25 mouse cellular contexts compared by ENCODE assay signal in the genomic region with DNA sequence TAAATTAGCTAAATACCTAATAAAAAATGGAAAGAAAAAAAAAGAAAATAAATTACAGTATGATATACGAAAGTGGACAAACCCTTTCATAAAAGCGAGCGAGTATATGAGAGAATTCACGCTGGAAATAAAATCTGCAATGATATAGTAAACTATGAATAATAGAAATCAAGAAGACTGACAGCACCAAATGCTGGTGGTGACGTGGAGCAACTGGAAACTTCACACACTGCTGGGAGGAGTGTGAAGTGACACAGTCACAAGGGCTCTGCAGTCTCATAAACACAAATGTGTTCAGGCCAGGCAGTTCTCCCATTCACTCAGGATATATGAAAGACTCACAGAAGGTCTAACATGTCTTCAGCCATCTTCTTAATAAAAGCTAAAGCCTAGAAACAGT.
"Had no signal": no experiment of that assay in that cellular context is flagged by ENCODE, and none has a peak within 500 bp of the region (broad histone marks: within the 10 kb centered on the region; RNA-seq: fewer than 3 reads in every experiment).

No protein-coding gene starts in this region.

- H3K4me3 ChIP-seq: embryonic facial prominence, embryonic 10.5 days; embryonic facial prominence, embryonic 12.5 days; embryonic facial prominence, embryonic 13.5 days; embryonic facial prominence, embryonic 15.5 days; erythroblast, embryonic 14.5 days; forebrain, embryonic 10.5 days; forebrain, embryonic 12.5 days; forebrain, embryonic 13.5 days; forebrain, embryonic 15.5 days; heart, adult 2 months; heart, embryonic 10.5 days had no signal

- DNase-seq: cerebellum, adult 9-10 months; cerebellum, adult 9-11 months; cerebellum, postnatal 10 days; cerebellum, postnatal 14 days; cerebellum, postnatal 25 days; cerebellum, postnatal 36 days; embryo, embryonic 11 days; forebrain, postnatal 0 days; gastrocnemius, postnatal 10 days; gastrocnemius, postnatal 14 days; gastrocnemius, postnatal 25 days; heart, adult 11 months; heart, adult 18-20 months; heart, adult 2 months had no signal

- H3K4me2 ChIP-seq: embryonic facial prominence, embryonic 12.5 days; embryonic facial prominence, embryonic 13.5 days; embryonic facial prominence, embryonic 15.5 days; forebrain, embryonic 12.5 days; forebrain, embryonic 13.5 days; forebrain, embryonic 15.5 days; heart, embryonic 11.5 days had no signal

- H3K36me3 ChIP-seq: embryonic facial prominence, embryonic 10.5 days; embryonic facial prominence, embryonic 12.5 days; embryonic facial prominence, embryonic 13.5 days; embryonic facial prominence, embryonic 15.5 days; forebrain, embryonic 10.5 days; forebrain, embryonic 12.5 days; forebrain, embryonic 15.5 days; heart, embryonic 10.5 days had no signal

- H3K27me3 ChIP-seq: embryonic facial prominence, embryonic 12.5 days; embryonic facial prominence, embryonic 13.5 days; embryonic facial prominence, embryonic 15.5 days; forebrain, embryonic 12.5 days; forebrain, embryonic 13.5 days; forebrain, embryonic 15.5 days had no signal

- H3K27ac ChIP-seq: embryonic facial prominence, embryonic 10.5 days; embryonic facial prominence, embryonic 12.5 days; embryonic facial prominence, embryonic 13.5 days; embryonic facial prominence, embryonic 15.5 days; forebrain, embryonic 10.5 days; forebrain, embryonic 12.5 days; forebrain, embryonic 13.5 days; forebrain, embryonic 15.5 days; heart, adult 2 months; heart, embryonic 10.5 days had no signal
